Comparison of ENCODE assay signal across 8 mouse cellular contexts in genomic region chr4:108327071-108327579, GRCm38 (mm10). TPM values are rescaled to one million over a fixed set of nuclear protein-coding genes. Genes with fewer than 3 reads are reported as not detected.
A peak's percentile ranks its signal among the peaks of the same experiment; 100 is the strongest.
DNase-seq lines count a peak whose midpoint lies in the region; ATAC-seq and TF ChIP-seq lines count a peak whose summit lies in the region.

No protein-coding gene starts in this region.

- no peaks in the 10 kb centered on the region for H3K27me3 ChIP-seq in neural tube, embryonic 11.5 days (ENCODE audit: control insufficient read depth, insufficient read depth, low read length)
- no peaks in the 10 kb centered on the region for H3K27me3 ChIP-seq in forebrain, postnatal 0 days (ENCODE audit: insufficient read depth, low read length)
- no peaks in the 10 kb centered on the region for H3K27me3 ChIP-seq in liver, postnatal 0 days (ENCODE audit: insufficient read depth, low read length)

- H3K4me1 ChIP-seq in neural tube, embryonic 11.5 days (ENCODE audit: control insufficient read depth, insufficient read depth, low read length) = no peaks in the 10 kb centered on the region
- 0 out of 2 replicates have a peak, but pooled peaks cover 8% of the 10 kb centered on the region for H3K4me1 ChIP-seq in forebrain, postnatal 0 days (ENCODE audit: insufficient read depth)
- peaks cover 11% of the 10 kb centered on the region; the same call in 1 of the 2 replicates for H3K4me1 ChIP-seq in liver, postnatal 0 days (ENCODE audit: insufficient read depth)

- H3K4me2 ChIP-seq in neural tube, embryonic 11.5 days (ENCODE audit: low read depth) = peak overlapping the region; percentile 54
- peak overlapping the region; percentile 61 for H3K4me2 ChIP-seq in forebrain, postnatal 0 days (ENCODE audit: low read depth)
- peak overlapping the region; percentile 88 for H3K4me2 ChIP-seq in liver, postnatal 0 days (ENCODE audit: low read depth, low read length)

- peak overlapping the region; percentile 53 for H3K9ac ChIP-seq in neural tube, embryonic 11.5 days (ENCODE audit: low read length)
- H3K9ac ChIP-seq in forebrain, postnatal 0 days = peak overlapping the region; percentile 84
- H3K9ac ChIP-seq in liver, postnatal 0 days (replicated peaks) = peak overlapping the region; percentile 61

- peak overlapping the region; percentile 66 for H3K4me3 ChIP-seq in neural tube, embryonic 11.5 days (ENCODE audit: low read depth, low read length)
- H3K4me3 ChIP-seq in forebrain, postnatal 0 days (ENCODE audit: low read depth, low read length) = peak overlapping the region; percentile 82
- H3K4me3 ChIP-seq in liver, postnatal 0 days (ENCODE audit: low read depth, low read length) = peak overlapping the region; percentile 67

- peak; percentile 64 for TF ChIP-seq CTCF in forebrain, postnatal 0 days (IDR thresholded peaks at IDR 0.05; ENCODE audit: low read depth)
- TF ChIP-seq CTCF in liver, postnatal 0 days (IDR thresholded peaks at IDR 0.05; ENCODE audit: low read depth) = peak; percentile 59

- H3K9me3 ChIP-seq in neural tube, embryonic 11.5 days (ENCODE audit: control insufficient read depth, low read length) = no peaks in the 10 kb centered on the region
- H3K9me3 ChIP-seq in forebrain, postnatal 0 days (ENCODE audit: low read length) = no peaks in the 10 kb centered on the region
- H3K9me3 ChIP-seq in liver, postnatal 0 days (ENCODE audit: low read length) = no peaks in the 10 kb centered on the region

- DNase-seq in neural tube, embryonic 11.5 days (ENCODE audit: low spot score) = peak; percentile 29
- no peak for DNase-seq in neural tube, embryonic 10.5 days (ENCODE audit: extremely low spot score, low spot score)
- DNase-seq in c-Kit-positive CD71-positive TER-119-negative erythroid progenitor cells, embryonic 14.5 days (ENCODE audit: low read depth) = peak; percentile 13
- DNase-seq in forebrain, postnatal 0 days = peak; percentile 73
- peak; percentile 32 to 66 for DNase-seq in kidney, adult 8-10 months
- no peak for DNase-seq in liver, postnatal 0 days
- DNase-seq in spleen, postnatal 4 days (ENCODE audit: low spot score in 2 of 2) = no peak

- no peaks in the 10 kb centered on the region; the same call in 1 of the 2 replicates for H3K36me3 ChIP-seq in neural tube, embryonic 11.5 days (ENCODE audit: control insufficient read depth, insufficient read depth, low read length)
- no peaks in the 10 kb centered on the region; the same call in 1 of the 2 replicates for H3K36me3 ChIP-seq in forebrain, postnatal 0 days (ENCODE audit: insufficient read depth)
- no peaks in the 10 kb centered on the region; the same call in 1 of the 2 replicates for H3K36me3 ChIP-seq in liver, postnatal 0 days (replicated peaks; ENCODE audit: insufficient read depth, low read length)

- no peak overlapping the region; the same call in 1 of the 2 replicates for H3K27ac ChIP-seq in neural tube, embryonic 11.5 days (ENCODE audit: low read depth, low read length)
- H3K27ac ChIP-seq in forebrain, postnatal 0 days (ENCODE audit: low read depth, low read length) = peak overlapping the region; percentile 98
- H3K27ac ChIP-seq in liver, postnatal 0 days (ENCODE audit: low read depth) = peak overlapping the region; percentile 91

- 36% methylated on average over 6 of the region's 6 CpGs for WGBS in neural tube, embryonic 11.5 days
- WGBS in forebrain, postnatal 0 days = 34% methylated on average over 6 of the region's 6 CpGs
- WGBS in liver, postnatal 0 days (ENCODE audit: insufficient replicate concordance) = 26% methylated on average over 6 of the region's 6 CpGs

- no peak for TF ChIP-seq EP300 in liver, postnatal 0 days (IDR thresholded peaks at IDR 0.05; ENCODE audit: low read depth)

- ATAC-seq in neural tube, embryonic 11.5 days (ENCODE audit: insufficient read depth, low FRiP score, low TSS enrichment) = no peak
- ATAC-seq in forebrain, postnatal 0 days = peak; percentile 47
- no peak for ATAC-seq in liver, postnatal 0 days
- ATAC-seq in neutrophil, adult 5-6 weeks (ENCODE audit: extremely low read depth, insufficient number of reproducible peaks, low FRiP score, poor library complexity, severe bottlenecking) = peak; percentile 48

RNA-seq across cellular contexts. Expression of gene Coa7, which starts 0.8 kb away (rescaled TPM):
- 48.5 and 55.3 TPM in 2 replicates for polyA plus RNA-seq in neural tube, embryonic 11.5 days (2014; fragmentation: Nextera tagmentation; extraction: Ambion mirVana)
- 21.6 and 22.3 TPM in 2 replicates for total RNA-seq in forebrain, postnatal 0 days (2014; rRNA removed)
- polyA plus RNA-seq in forebrain, postnatal 0 days (2015; fragmentation: Nextera tagmentation; extraction: Ambion mirVana) = 59.5 and 66.0 TPM in 2 replicates
- 62.2 and 64.9 TPM in 2 replicates for polyA plus RNA-seq in liver, postnatal 0 days (2015; fragmentation: Nextera tagmentation; extraction: Ambion mirVana)
- 4.5 and 5.5 TPM in 2 replicates for total RNA-seq in neutrophil, adult 5-6 weeks (2017)

RNA-seq across cellular contexts. Expression of gene Zyg11b, which starts 26.2 kb away (rescaled TPM):
- polyA plus RNA-seq in neural tube, embryonic 11.5 days (2014; fragmentation: Nextera tagmentation; extraction: Ambion mirVana) = 21.5 and 24.0 TPM in 2 replicates
- 142 and 151 TPM in 2 replicates for total RNA-seq in forebrain, postnatal 0 days (2014; rRNA removed)
- polyA plus RNA-seq in forebrain, postnatal 0 days (2015; fragmentation: Nextera tagmentation; extraction: Ambion mirVana) = 18.8 and 23.8 TPM in 2 replicates
- 2.5 and 2.6 TPM in 2 replicates for polyA plus RNA-seq in liver, postnatal 0 days (2015; fragmentation: Nextera tagmentation; extraction: Ambion mirVana)
- total RNA-seq in neutrophil, adult 5-6 weeks (2017) = 38.2 and 42.8 TPM in 2 replicates

RNA-seq across cellular contexts. Expression of gene Shisal2a, which starts 56.0 kb away (rescaled TPM):
- 2.7 and 4.3 TPM in 2 replicates for polyA plus RNA-seq in neural tube, embryonic 11.5 days (2014; fragmentation: Nextera tagmentation; extraction: Ambion mirVana)
- total RNA-seq in forebrain, postnatal 0 days (2014; rRNA removed) = 1.9 TPM in 1 of 2 replicates, not detected in the other
- polyA plus RNA-seq in forebrain, postnatal 0 days (2015; fragmentation: Nextera tagmentation; extraction: Ambion mirVana) = 3.0 and 4.9 TPM in 2 replicates
- 0.26 and 0.52 TPM in 2 replicates for polyA plus RNA-seq in liver, postnatal 0 days (2015; fragmentation: Nextera tagmentation; extraction: Ambion mirVana)
- total RNA-seq in neutrophil, adult 5-6 weeks (2017) = not detected in 2 replicates

Comparison
In these comparisons a context has a peak if more than half of its experiments do, and no peak if none do; other contexts are left out.
1. DNase-seq: peak in neural tube, embryonic 11.5 days (single experiment), c-Kit-positive CD71-positive TER-119-negative erythroid progenitor cells, embryonic 14.5 days (single experiment), forebrain, postnatal 0 days (single experiment) and kidney, adult 8-10 months (2 of 2); none in neural tube, embryonic 10.5 days (single experiment), liver, postnatal 0 days (single experiment) and spleen, postnatal 4 days (0 of 2).
2. ATAC-seq: peak in forebrain, postnatal 0 days (single experiment) and neutrophil, adult 5-6 weeks (single experiment); none in neural tube, embryonic 11.5 days (single experiment) and liver, postnatal 0 days (single experiment).
3. Peak in every context shown above with its lines, with median percentiles within 50 percentile points of each other: H3K4me2 ChIP-seq, H3K4me3 ChIP-seq and H3K9ac ChIP-seq.